ENCODE assay signal across 18 mouse cellular contexts in genomic region chr2:157052448-157052847, GRCm38 (mm10). TPM values are rescaled to one million over a fixed set of nuclear protein-coding genes. Genes with fewer than 3 reads are reported as not detected.
DNase-seq lines count a peak whose midpoint lies in the region; ATAC-seq and TF ChIP-seq lines count a peak whose summit lies in the region.
"Had no signal": no experiment of that assay in that cellular context is flagged by ENCODE, and none has a peak within 500 bp of the region (broad histone marks: within the 10 kb centered on the region; RNA-seq: fewer than 3 reads in every experiment).

No protein-coding gene starts in this region.

- 89% methylated on average over 8 of the region's 8 CpGs for WGBS in forebrain, embryonic 13.5 days
- WGBS in forebrain, embryonic 11.5 days = 82% methylated on average over 8 of the region's 8 CpGs
- 85% methylated on average over 8 of the region's 8 CpGs for WGBS in hindbrain, embryonic 10.5 days
- 77% methylated on average over 8 of the region's 8 CpGs for WGBS in hindbrain, embryonic 11.5 days
- WGBS in lung, embryonic 15.5 days = 65% methylated on average over 8 of the region's 8 CpGs
- 71% methylated on average over 8 of the region's 8 CpGs for WGBS in hindbrain, postnatal 0 days

- H3K4me1 ChIP-seq in forebrain, embryonic 13.5 days = peaks cover 54% of the 10 kb centered on the region
- H3K4me1 ChIP-seq in forebrain, embryonic 11.5 days (replicated peaks; ENCODE audit: control insufficient read depth, insufficient read depth, low read length) = no peaks in the 10 kb centered on the region; the same call in 1 of the 2 replicates
- peaks cover 24% of the 10 kb centered on the region for H3K4me1 ChIP-seq in hindbrain, embryonic 10.5 days (replicated peaks)
- peaks cover 4% of the 10 kb centered on the region; the same call in 1 of the 2 replicates for H3K4me1 ChIP-seq in hindbrain, embryonic 11.5 days (replicated peaks; ENCODE audit: control insufficient read depth, insufficient read depth, low read length)
- peaks cover 52% of the 10 kb centered on the region for H3K4me1 ChIP-seq in lung, embryonic 15.5 days
- peaks cover 41% of the 10 kb centered on the region for H3K4me1 ChIP-seq in hindbrain, postnatal 0 days (ENCODE audit: insufficient read depth, low read length)

- H3K9ac ChIP-seq in forebrain, embryonic 13.5 days = 0 out of 2 replicates have a peak overlapping the region, but pooled peaks have one; percentile 2
- no peak overlapping the region for H3K9ac ChIP-seq in forebrain, embryonic 11.5 days (ENCODE audit: low read length)
- no peak overlapping the region for H3K9ac ChIP-seq in hindbrain, embryonic 11.5 days (ENCODE audit: low read depth, low read length)
- no peak overlapping the region for H3K9ac ChIP-seq in lung, embryonic 15.5 days
- no peak overlapping the region for H3K9ac ChIP-seq in hindbrain, postnatal 0 days (replicated peaks; ENCODE audit: low read length)

- DNase-seq in forebrain, embryonic 11.5 days (ENCODE audit: low spot score) = no peak
- DNase-seq in hindbrain, embryonic 10.5 days (ENCODE audit: low spot score) = no peak
- no peak for DNase-seq in hindbrain, embryonic 11.5 days (ENCODE audit: low spot score)
- no peak for DNase-seq in lung, postnatal 36 days
- no peak for DNase-seq in hindbrain, postnatal 0 days (ENCODE audit: low spot score)
- no peak for DNase-seq in left cerebral cortex, postnatal 25 days (ENCODE audit: low spot score in 2 of 2)
- DNase-seq: gastrocnemius, postnatal 25 days; liver had no signal

- TF ChIP-seq CTCF in hindbrain, postnatal 0 days (IDR thresholded peaks at IDR 0.05; ENCODE audit: low read depth) = no peak

- H3K36me3 ChIP-seq in forebrain, embryonic 13.5 days (ENCODE audit: poor library complexity, severe bottlenecking) = peaks cover 69% of the 10 kb centered on the region
- H3K36me3 ChIP-seq in forebrain, embryonic 11.5 days (ENCODE audit: control insufficient read depth, insufficient read depth, low read length) = no peaks in the 10 kb centered on the region; the same call in 1 of the 2 replicates
- H3K36me3 ChIP-seq in hindbrain, embryonic 10.5 days = peaks cover 92% of the 10 kb centered on the region
- peaks cover 7% of the 10 kb centered on the region; the same call in 1 of the 2 replicates for H3K36me3 ChIP-seq in hindbrain, embryonic 11.5 days (ENCODE audit: control insufficient read depth, insufficient read depth, low read length)
- peaks cover 54% of the 10 kb centered on the region for H3K36me3 ChIP-seq in lung, embryonic 15.5 days
- peaks cover 16% of the 10 kb centered on the region; the same call in 1 of the 2 replicates for H3K36me3 ChIP-seq in hindbrain, postnatal 0 days (ENCODE audit: insufficient read depth, low read length)

- no peak overlapping the region for H3K4me3 ChIP-seq in forebrain, embryonic 13.5 days
- H3K4me3 ChIP-seq in forebrain, embryonic 11.5 days (ENCODE audit: low read depth, low read length) = no peak overlapping the region
- no peak overlapping the region for H3K4me3 ChIP-seq in hindbrain, embryonic 10.5 days
- no peak overlapping the region for H3K4me3 ChIP-seq in hindbrain, embryonic 11.5 days (ENCODE audit: low read depth, low read length)
- H3K4me3 ChIP-seq in lung, embryonic 15.5 days = no peak overlapping the region
- H3K4me3 ChIP-seq in hindbrain, postnatal 0 days (ENCODE audit: low read length) = no peak overlapping the region
- H3K4me3 ChIP-seq: erythroblast, embryonic 14.5 days had no signal

- H3K4me2 ChIP-seq in forebrain, embryonic 13.5 days = no peak overlapping the region
- no peak overlapping the region for H3K4me2 ChIP-seq in forebrain, embryonic 11.5 days (ENCODE audit: low read depth, low read length, severe bottlenecking)
- no peak overlapping the region for H3K4me2 ChIP-seq in hindbrain, embryonic 11.5 days (replicated peaks; ENCODE audit: low read depth, low read length)
- no peak overlapping the region for H3K4me2 ChIP-seq in lung, embryonic 15.5 days
- no peak overlapping the region for H3K4me2 ChIP-seq in hindbrain, postnatal 0 days (ENCODE audit: low read depth, low read length)

- intact Hi-C loops in left cerebral cortex, postnatal 25 days (cut with DNase I) = no loop called here

- no peaks in the 10 kb centered on the region for H3K27me3 ChIP-seq in forebrain, embryonic 13.5 days
- no peaks in the 10 kb centered on the region for H3K27me3 ChIP-seq in forebrain, embryonic 11.5 days (ENCODE audit: control insufficient read depth, insufficient read depth, low read length)
- H3K27me3 ChIP-seq in hindbrain, embryonic 10.5 days (ENCODE audit: insufficient read depth, poor library complexity, severe bottlenecking) = no peaks in the 10 kb centered on the region
- H3K27me3 ChIP-seq in hindbrain, embryonic 11.5 days (ENCODE audit: control insufficient read depth, insufficient read depth, low read length) = no peaks in the 10 kb centered on the region
- H3K27me3 ChIP-seq in lung, embryonic 15.5 days = no peaks in the 10 kb centered on the region
- H3K27me3 ChIP-seq in hindbrain, postnatal 0 days (ENCODE audit: insufficient read depth, low read length) = no peaks in the 10 kb centered on the region

- H3K27ac ChIP-seq in forebrain, embryonic 13.5 days = 0 out of 2 replicates have a peak overlapping the region, but pooled peaks have one; percentile 10
- H3K27ac ChIP-seq in forebrain, embryonic 11.5 days (ENCODE audit: low read depth, low read length) = no peak overlapping the region
- 0 out of 2 replicates have a peak overlapping the region, but pooled peaks have one; percentile 31 for H3K27ac ChIP-seq in hindbrain, embryonic 10.5 days
- no peak overlapping the region for H3K27ac ChIP-seq in hindbrain, embryonic 11.5 days (ENCODE audit: low read depth, low read length)
- H3K27ac ChIP-seq in lung, embryonic 15.5 days = peak overlapping the region; percentile 3; the same call in 1 of the 2 replicates
- peak overlapping the region; percentile 32; the same call in 1 of the 2 replicates for H3K27ac ChIP-seq in hindbrain, postnatal 0 days

- ATAC-seq in forebrain, embryonic 13.5 days = no peak
- no peak for ATAC-seq in forebrain, embryonic 11.5 days (replicated peaks; ENCODE audit: low FRiP score)
- no peak for ATAC-seq in hindbrain, embryonic 11.5 days (ENCODE audit: low FRiP score)
- ATAC-seq in lung, embryonic 15.5 days (ENCODE audit: borderline replicate concordance, extremely low read depth, low FRiP score, low TSS enrichment) = no peak
- ATAC-seq in hindbrain, postnatal 0 days = no peak

- H3K9me3 ChIP-seq in forebrain, embryonic 13.5 days (replicated peaks) = no peaks in the 10 kb centered on the region
- H3K9me3 ChIP-seq in forebrain, embryonic 11.5 days (ENCODE audit: control insufficient read depth, low read length) = no peaks in the 10 kb centered on the region
- H3K9me3 ChIP-seq in hindbrain, embryonic 10.5 days = no peaks in the 10 kb centered on the region
- H3K9me3 ChIP-seq in hindbrain, embryonic 11.5 days (ENCODE audit: control insufficient read depth, low read length) = no peaks in the 10 kb centered on the region
- no peaks in the 10 kb centered on the region for H3K9me3 ChIP-seq in lung, embryonic 15.5 days
- H3K9me3 ChIP-seq in hindbrain, postnatal 0 days (ENCODE audit: low read length) = no peaks in the 10 kb centered on the region

RNA-seq across cellular contexts. Expression of gene Soga1, which starts 26.6 kb away (rescaled TPM):
- polyA plus RNA-seq in forebrain, embryonic 13.5 days (2015; fragmentation: Nextera tagmentation; extraction: Ambion mirVana) = 4.8 and 5.1 TPM in 2 replicates
- 8.1 and 8.2 TPM in 2 replicates for polyA plus RNA-seq in forebrain, embryonic 11.5 days (2014; fragmentation: Nextera tagmentation; extraction: Ambion mirVana)
- polyA plus RNA-seq in hindbrain, embryonic 10.5 days (2016; fragmentation: Nextera tagmentation; extraction: Ambion mirVana) = 3.7 and 4.0 TPM in 2 replicates
- polyA plus RNA-seq in hindbrain, embryonic 11.5 days (2014; fragmentation: Nextera tagmentation; extraction: Ambion mirVana) = 7.2 and 9.8 TPM in 2 replicates
- 4.1 and 5.1 TPM in 2 replicates for polyA plus RNA-seq in lung, embryonic 15.5 days (2015; fragmentation: Nextera tagmentation; extraction: Ambion mirVana)
- 120 and 151 TPM in 2 replicates for total RNA-seq in hindbrain, postnatal 0 days (2014; rRNA removed)
- 3.5 and 3.6 TPM in 2 replicates for polyA plus RNA-seq in hindbrain, postnatal 0 days (2015; fragmentation: Nextera tagmentation; extraction: Ambion mirVana)
- total RNA-seq in left cerebral cortex, postnatal 25 days (2021) = 10 to 100 TPM; 19.8 to 24.6 TPM

RNA-seq across cellular contexts. Expression of gene Tldc2, which starts 34.4 kb away (rescaled TPM):
- polyA plus RNA-seq in forebrain, embryonic 13.5 days (2015; fragmentation: Nextera tagmentation; extraction: Ambion mirVana) = not detected in 2 replicates
- not detected in 2 replicates for polyA plus RNA-seq in forebrain, embryonic 11.5 days (2014; fragmentation: Nextera tagmentation; extraction: Ambion mirVana)
- not detected in 2 replicates for polyA plus RNA-seq in hindbrain, embryonic 10.5 days (2016; fragmentation: Nextera tagmentation; extraction: Ambion mirVana)
- polyA plus RNA-seq in hindbrain, embryonic 11.5 days (2014; fragmentation: Nextera tagmentation; extraction: Ambion mirVana) = not detected in 2 replicates
- not detected in 2 replicates for polyA plus RNA-seq in lung, embryonic 15.5 days (2015; fragmentation: Nextera tagmentation; extraction: Ambion mirVana)
- not detected in 2 replicates for total RNA-seq in hindbrain, postnatal 0 days (2014; rRNA removed)
- polyA plus RNA-seq in hindbrain, postnatal 0 days (2015; fragmentation: Nextera tagmentation; extraction: Ambion mirVana) = 0.43 TPM in 1 of 2 replicates, not detected in the other
- not detected for total RNA-seq in left cerebral cortex, postnatal 25 days (2021)
- total RNA-seq: gastrocnemius, postnatal 25 days; layer of hippocampus, postnatal 10 days; left cerebral cortex, postnatal 10 days; megakaryocyte progenitor cell, adult 5-6 weeks had no signal
- polyA plus RNA-seq: C2C12; erythroblast, embryonic 14.5 days; heart, postnatal 0 days; spleen, adult 2 months; stomach, embryonic 16.5 days had no signal

RNA-seq across cellular contexts. Expression of gene Dsn1, which starts 45.5 kb away (rescaled TPM):
- polyA plus RNA-seq in forebrain, embryonic 13.5 days (2015; fragmentation: Nextera tagmentation; extraction: Ambion mirVana) = 38.8 TPM in 2 replicates
- 59.1 and 64.4 TPM in 2 replicates for polyA plus RNA-seq in forebrain, embryonic 11.5 days (2014; fragmentation: Nextera tagmentation; extraction: Ambion mirVana)
- 44.1 and 51.2 TPM in 2 replicates for polyA plus RNA-seq in hindbrain, embryonic 10.5 days (2016; fragmentation: Nextera tagmentation; extraction: Ambion mirVana)
- 42.1 and 44.7 TPM in 2 replicates for polyA plus RNA-seq in hindbrain, embryonic 11.5 days (2014; fragmentation: Nextera tagmentation; extraction: Ambion mirVana)
- polyA plus RNA-seq in lung, embryonic 15.5 days (2015; fragmentation: Nextera tagmentation; extraction: Ambion mirVana) = 39.0 and 40.9 TPM in 2 replicates
- 6.3 and 9.5 TPM in 2 replicates for total RNA-seq in hindbrain, postnatal 0 days (2014; rRNA removed)
- polyA plus RNA-seq in hindbrain, postnatal 0 days (2015; fragmentation: Nextera tagmentation; extraction: Ambion mirVana) = 11.9 and 12.7 TPM in 2 replicates
- 1 to 10 TPM; 4.7 TPM for total RNA-seq in left cerebral cortex, postnatal 25 days (2021)

Comparison
In these comparisons a context has a peak if more than half of its experiments do, and no peak if none do; other contexts are left out.
1. H3K27ac ChIP-seq: peak in forebrain, embryonic 13.5 days (single experiment), hindbrain, embryonic 10.5 days (single experiment), lung, embryonic 15.5 days (single experiment) and hindbrain, postnatal 0 days (single experiment); none in forebrain, embryonic 11.5 days (single experiment) and hindbrain, embryonic 11.5 days (single experiment).